Mouse (Mus musculus): ENCODE results near the gene Cyp2ab1.
A peak's percentile ranks its signal among the peaks of the same experiment; 100 is the strongest.
"Not testable (repeated sequence)": the region's sequence is repeated elsewhere in the genome, so short reads cannot be mapped to it uniquely, and the experiment has no call there.

Cyp2ab1 gene

GRCm38 (mm10) chr16:20325286-20325685 is at the start of gene Cyp2ab1:
Gene Cyp2ab1, minus strand, starts transcription at chr16:20325404.
- no peak for DNase-seq (ENCODE audit: low spot score in 2 of 2)

- DNase-seq (ENCODE audit: low spot score in 2 of 2), result no peak
These were observed 46.5 kb upstream of the Cyp2ab1 start for GRCm38 (mm10) chr16:20371731-20372130.

- DNase-seq (ENCODE audit: low spot score in 2 of 2), result no peak
These were observed 43.0 kb upstream of the Cyp2ab1 start for GRCm38 (mm10) chr16:20368221-20368620.

- DNase-seq (ENCODE audit: low spot score in 2 of 2), result no peak
These were observed 36.9 kb upstream of the Cyp2ab1 start for GRCm38 (mm10) chr16:20362121-20362520.

GRCm38 (mm10) chr16:20361496-20361895 is 36.3 kb upstream of the Cyp2ab1 start:
- not testable (repeated sequence) for DNase-seq (ENCODE audit: low spot score in 2 of 2)

GRCm38 (mm10) chr16:20359643-20360295 is 34.6 kb upstream of the Cyp2ab1 start:
- no peak for DNase-seq (ENCODE audit: low spot score in 2 of 2)

- DNase-seq (ENCODE audit: low spot score in 2 of 2), result no peak
These were observed 32.6 kb upstream of the Cyp2ab1 start for GRCm38 (mm10) chr16:20357837-20358236.

- no peak for DNase-seq (ENCODE audit: low spot score in 2 of 2)
These were observed 29.6 kb upstream of the Cyp2ab1 start for GRCm38 (mm10) chr16:20354762-20355161.

- no peak for DNase-seq (ENCODE audit: low spot score in 2 of 2)
These were observed 28.8 kb upstream of the Cyp2ab1 start for GRCm38 (mm10) chr16:20354011-20354410.

- no peak for DNase-seq (ENCODE audit: low spot score in 2 of 2)
These were observed 20.3 kb upstream of the Cyp2ab1 start for GRCm38 (mm10) chr16:20345464-20345863.

GRCm38 (mm10) chr16:20338616-20339015 is 13.4 kb upstream of the Cyp2ab1 start:
- DNase-seq (ENCODE audit: low spot score in 2 of 2), result no peak

GRCm38 (mm10) chr16:20334918-20335317 is 9.7 kb upstream of the Cyp2ab1 start:
- no peak for DNase-seq (ENCODE audit: low spot score in 2 of 2)

GRCm38 (mm10) chr16:20328306-20328705 is 3.1 kb upstream of the Cyp2ab1 start:
- DNase-seq (ENCODE audit: low spot score in 2 of 2), result no peak

- no peak for DNase-seq (ENCODE audit: low spot score in 2 of 2)
These were observed 1.3 kb downstream of the Cyp2ab1 start for GRCm38 (mm10) chr16:20323907-20324306.

- DNase-seq (ENCODE audit: low spot score in 2 of 2), result no peak
These were observed 2.9 kb downstream of the Cyp2ab1 start for GRCm38 (mm10) chr16:20322274-20322673.

- no peak for DNase-seq (ENCODE audit: low spot score in 2 of 2)
These were observed 8.4 kb downstream of the Cyp2ab1 start for GRCm38 (mm10) chr16:20316770-20317169.

GRCm38 (mm10) chr16:20315266-20315665 is 9.9 kb downstream of the Cyp2ab1 start:
- DNase-seq (ENCODE audit: low spot score in 2 of 2), result no peak

- no peak for DNase-seq (ENCODE audit: low spot score in 2 of 2)
These were observed 12.9 kb downstream of the Cyp2ab1 start for GRCm38 (mm10) chr16:20312272-20312671.

GRCm38 (mm10) chr16:20301770-20302649 is 23.2 kb downstream of the Cyp2ab1 start, which contains the start of gene Parl:
Gene Parl, minus strand, starts transcription at chr16:20302387.
- DNase-seq (ENCODE audit: low spot score in 2 of 2), result peak; percentile 64 to 71

GRCm38 (mm10) chr16:20300076-20300475 is 25.1 kb downstream of the Cyp2ab1 start:
- no peak for DNase-seq (ENCODE audit: low spot score in 2 of 2)

GRCm38 (mm10) chr16:20280238-20280637 is 45.0 kb downstream of the Cyp2ab1 start:
- no peak for DNase-seq (ENCODE audit: low spot score in 2 of 2)

- no peak for DNase-seq (ENCODE audit: low spot score in 2 of 2)
These were observed 45.8 kb downstream of the Cyp2ab1 start for GRCm38 (mm10) chr16:20279395-20279794.

GRCm38 (mm10) chr16:20272994-20273393 is 52.2 kb downstream of the Cyp2ab1 start:
- DNase-seq (ENCODE audit: low spot score in 2 of 2), result no peak

All from spleen, postnatal 14 days (tissue).